Mouse (Mus musculus): ENCODE measurements around the gene Tmem82.

DNA sequence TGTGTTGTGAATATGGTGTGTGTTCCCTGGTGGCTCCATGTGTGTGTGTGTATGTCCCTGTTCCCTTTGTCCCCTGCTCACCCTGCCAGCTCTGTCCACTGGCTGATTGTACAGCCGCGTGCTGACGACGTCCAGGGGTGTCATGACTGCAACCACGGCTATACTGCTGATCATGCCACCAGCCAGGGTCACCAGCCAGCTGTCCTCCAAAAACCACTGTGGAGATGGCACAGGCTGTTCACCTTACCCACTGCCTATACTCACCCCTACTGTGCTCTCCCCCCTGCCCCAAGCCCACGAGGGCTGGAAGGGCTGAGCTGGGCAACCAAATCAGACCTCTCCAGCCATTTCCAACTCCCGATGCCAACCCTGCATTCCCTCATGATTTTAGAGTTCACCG lies 2.9 kb upstream of the Tmem82 start:
- no peak for TF ChIP-seq POLR2A (IDR thresholded peaks at IDR 0.05; ENCODE audit: borderline replicate concordance, control insufficient read depth, low read depth, low read length)
- no peak for TF ChIP-seq CTCF (IDR thresholded peaks at IDR 0.05; ENCODE audit: control insufficient read depth, insufficient read depth, low read length)
